Mouse (Mus musculus): ENCODE data around the gene Rgs4. TPM values are rescaled to one million over a fixed set of nuclear protein-coding genes. Genes with fewer than 3 reads are reported as not detected.

Rgs4 gene
- 111 and 117 TPM in 2 replicates for polyA plus RNA-seq (2015; fragmentation: Nextera tagmentation; extraction: Ambion mirVana)

DNA sequence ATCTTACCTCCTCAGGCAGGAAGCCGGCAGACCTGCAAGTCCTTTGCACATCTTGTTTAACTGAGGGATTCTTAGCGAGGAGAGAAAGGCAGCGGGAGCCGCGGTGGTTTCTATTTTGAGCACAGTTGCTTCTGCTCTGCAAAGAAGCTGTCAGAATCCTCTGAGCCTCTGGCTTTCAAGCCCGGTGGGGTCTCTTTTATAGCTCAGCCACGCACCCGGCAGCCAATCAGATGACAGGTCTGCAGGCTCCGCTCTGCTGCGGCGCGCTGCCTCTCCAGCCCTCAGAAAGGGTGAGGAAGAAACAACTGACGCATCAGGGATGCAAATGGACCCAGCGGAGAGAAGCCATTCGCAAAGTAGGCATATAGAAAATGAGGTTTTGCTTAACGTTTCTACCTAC is at the start of gene Rgs4:
Gene Rgs4, minus strand, starts transcription at position 170 of the 400 bp plus-strand sequence.
- Histone ChIP-seq H3K27ac (replicated peaks) (peak within 1 kb of the TSS; percentile 79), H3K9ac (peak within 1 kb of the TSS; percentile 66), H3K4me3 (peak within 1 kb of the TSS; percentile 43), H3K36me3 (peaks cover 5% of the 10 kb centered on the region), H3K9me3 (no peaks in the 10 kb centered on the region), H3K4me2 (peak within 1 kb of the TSS; percentile 55), H3K4me1 (replicated peaks) (peaks cover 26% of the 10 kb centered on the region), H3K27me3 (no peaks in the 10 kb centered on the region)
- under 1% methylated on average over 16 of the region's 16 CpGs for WGBS
- ATAC-seq (ENCODE audit: low read depth) = peak; percentile 96

DNA sequence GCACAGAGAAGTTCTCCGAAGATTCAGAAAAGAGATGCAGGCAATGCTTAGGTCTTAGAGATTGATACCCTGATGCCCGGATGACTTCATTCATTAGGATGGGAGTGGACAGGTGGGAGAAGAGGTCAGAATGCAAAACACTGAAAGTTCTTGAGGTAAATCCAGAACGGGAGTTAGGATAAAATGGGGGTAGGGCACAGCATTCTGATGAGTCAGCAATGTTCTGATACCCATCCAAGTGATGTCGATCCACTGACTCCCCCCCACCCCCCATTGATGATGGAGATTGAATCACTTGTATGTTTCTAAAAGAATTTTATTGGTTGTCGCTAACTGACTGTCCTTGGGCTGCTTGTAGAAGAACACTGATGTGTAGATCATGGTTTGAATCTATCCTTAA is 45.0 kb upstream of the Rgs4 start:
- ATAC-seq (ENCODE audit: low read depth) = no peak
- no peak overlapping the region for H3K9ac ChIP-seq
- H3K4me3 ChIP-seq = no peak overlapping the region
- no peaks in the 10 kb centered on the region for H3K9me3 ChIP-seq
- H3K4me2 ChIP-seq = no peak overlapping the region
- no peaks in the 10 kb centered on the region for H3K27me3 ChIP-seq
- H3K36me3 ChIP-seq = no peaks in the 10 kb centered on the region
- no peaks in the 10 kb centered on the region for H3K4me1 ChIP-seq (replicated peaks)
- 89% methylated on average over 5 of the region's 5 CpGs for WGBS
- H3K27ac ChIP-seq (replicated peaks) = no peak overlapping the region

DNA sequence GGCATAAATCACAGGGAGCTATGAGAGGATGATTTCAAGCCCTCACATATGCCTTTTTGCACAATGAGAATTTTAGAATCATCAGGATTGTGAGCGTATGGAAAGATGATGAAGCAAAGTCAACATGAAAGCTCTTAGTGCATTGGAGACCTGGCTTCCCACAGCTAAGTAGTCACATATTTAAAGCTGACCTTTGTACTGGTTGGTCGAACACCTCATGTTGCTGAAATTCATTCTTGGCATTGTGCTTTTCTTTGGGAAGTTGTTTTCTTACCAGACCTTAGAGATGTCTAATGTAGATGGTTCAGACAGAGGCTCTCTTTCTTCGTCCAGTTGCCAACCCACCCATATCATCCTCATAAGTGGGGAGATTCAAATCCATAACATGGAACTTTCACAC is 38.5 kb upstream of the Rgs4 start:
- Histone ChIP-seq H3K27ac (replicated peaks) (no peak overlapping the region), H3K9ac (no peak overlapping the region), H3K9me3 (no peaks in the 10 kb centered on the region), H3K27me3 (no peaks in the 10 kb centered on the region), H3K36me3 (no peaks in the 10 kb centered on the region), H3K4me1 (replicated peaks) (no peaks in the 10 kb centered on the region), H3K4me2 (no peak overlapping the region), H3K4me3 (no peak overlapping the region)
- WGBS = 89% methylated on average over 3 of the region's 3 CpGs
- no peak for ATAC-seq (ENCODE audit: low read depth)

DNA sequence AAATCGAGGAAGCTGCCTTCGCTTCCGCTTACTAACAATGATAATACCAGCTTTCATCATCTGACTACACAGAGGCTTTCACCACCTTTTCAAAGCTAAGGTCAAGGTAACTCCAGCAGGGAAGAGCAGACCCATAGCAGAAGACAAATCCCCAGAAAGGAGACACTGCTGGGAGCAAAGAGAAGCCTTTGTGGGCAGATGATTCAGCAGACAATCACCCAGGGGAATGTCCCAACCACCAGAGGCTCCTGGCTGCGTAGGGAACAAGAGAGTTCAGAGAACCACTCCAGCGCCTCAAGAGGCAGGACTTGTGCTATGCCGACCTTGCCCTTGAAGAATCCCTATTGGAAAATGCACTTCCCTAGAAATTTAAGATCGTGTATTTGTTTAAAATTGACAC is 29.1 kb upstream of the Rgs4 start:
- Histone ChIP-seq H3K9me3 (no peaks in the 10 kb centered on the region), H3K4me1 (replicated peaks) (no peaks in the 10 kb centered on the region), H3K27ac (replicated peaks) (no peak overlapping the region), H3K4me3 (no peak overlapping the region), H3K27me3 (no peaks in the 10 kb centered on the region), H3K36me3 (no peaks in the 10 kb centered on the region), H3K9ac (no peak overlapping the region), H3K4me2 (no peak overlapping the region)
- no peak for ATAC-seq (ENCODE audit: low read depth)
- 75% methylated on average over 7 of the region's 7 CpGs for WGBS

DNA sequence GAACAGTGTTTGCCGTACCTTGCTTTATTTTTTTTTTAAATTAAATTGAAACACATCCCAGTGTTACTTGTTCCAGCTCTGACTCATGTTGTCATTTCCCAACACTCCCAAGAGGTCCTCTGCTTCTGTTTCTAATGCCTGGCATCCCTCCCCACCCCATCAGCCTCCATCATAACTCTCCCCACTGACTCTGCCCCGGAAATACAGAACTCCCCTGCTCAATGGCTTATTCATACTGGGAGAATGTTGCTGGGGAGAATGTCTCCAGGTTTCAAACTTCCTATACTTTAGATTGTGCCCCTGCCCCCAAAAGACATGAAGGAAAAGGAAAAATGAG is 17.1 kb upstream of the Rgs4 start:
- 47% methylated on average over 2 of the region's 2 CpGs for WGBS
- no peaks in the 10 kb centered on the region for H3K27me3 ChIP-seq
- H3K27ac ChIP-seq (replicated peaks) = peak overlapping the region; percentile 86
- H3K36me3 ChIP-seq = no peaks in the 10 kb centered on the region
- no peak overlapping the region for H3K4me3 ChIP-seq
- no peaks in the 10 kb centered on the region for H3K9me3 ChIP-seq
- H3K9ac ChIP-seq = no peak overlapping the region
- no peak; the same call in none of the 2 replicates for ATAC-seq (ENCODE audit: low read depth)
- peaks cover 20% of the 10 kb centered on the region for H3K4me1 ChIP-seq (replicated peaks)
- H3K4me2 ChIP-seq = no peak overlapping the region

DNA sequence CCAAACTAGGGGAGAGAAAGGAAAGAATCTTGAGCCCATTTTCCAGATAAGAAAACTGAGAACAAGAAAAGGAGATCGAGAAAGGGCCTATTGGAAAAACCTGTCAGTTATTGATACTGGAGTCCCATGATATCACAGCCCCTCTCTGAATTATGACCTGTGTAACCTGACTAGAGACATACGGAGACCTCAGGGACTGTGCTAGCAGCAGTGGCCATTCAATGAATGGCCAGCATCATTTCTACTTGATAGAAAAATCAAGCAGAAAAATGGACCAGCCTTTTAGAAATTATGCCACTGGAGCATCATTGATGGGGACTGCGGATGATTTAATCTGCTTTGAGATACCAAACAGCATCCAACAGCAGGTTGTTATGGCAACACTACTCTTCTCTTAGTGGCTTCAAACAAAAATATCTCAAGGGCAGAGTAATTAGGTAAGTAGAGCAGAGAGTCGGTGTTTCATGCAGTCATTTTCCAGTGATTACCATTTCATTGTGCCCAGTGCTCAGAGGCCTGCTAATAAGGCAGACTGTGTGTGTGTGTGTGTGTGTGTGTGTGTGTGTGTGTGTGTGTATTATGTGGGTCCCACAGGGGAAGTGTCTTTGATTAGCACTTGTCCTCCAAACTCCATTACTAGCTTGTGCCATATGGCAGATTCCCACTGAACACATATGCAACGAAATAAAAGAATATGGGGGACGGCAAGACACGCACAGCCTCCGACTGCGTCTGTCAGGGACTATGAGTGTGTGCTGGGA is 16.6 kb upstream of the Rgs4 start:
- ATAC-seq (ENCODE audit: low read depth) = peak; percentile 95
- Histone ChIP-seq H3K9me3 (no peaks in the 10 kb centered on the region), H3K27ac (replicated peaks) (peak overlapping the region; percentile 86)

DNA sequence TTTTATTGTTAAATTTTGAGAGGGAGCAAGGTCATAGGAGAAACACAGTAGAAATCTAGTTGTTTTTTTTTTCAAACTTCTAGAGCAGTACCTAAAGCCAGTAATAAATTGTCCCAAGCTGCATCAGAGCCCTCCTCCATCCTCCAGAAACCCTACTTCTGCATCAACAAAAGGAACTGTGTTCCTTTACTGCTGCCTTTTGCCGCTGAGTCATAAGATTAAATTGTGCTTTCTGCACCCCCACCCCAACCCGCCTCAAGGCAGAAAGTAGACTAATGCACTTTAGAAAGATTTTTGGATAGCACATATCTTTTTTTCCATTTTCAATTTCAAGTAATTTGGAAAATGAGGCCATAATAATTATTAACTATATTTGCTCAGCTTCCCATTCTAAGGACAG is 15.1 kb upstream of the Rgs4 start:
- no peak overlapping the region for H3K9ac ChIP-seq
- ATAC-seq (ENCODE audit: low read depth) = no peak
- H3K27ac ChIP-seq (replicated peaks) = no peak overlapping the region
- no peak overlapping the region for H3K4me2 ChIP-seq
- H3K27me3 ChIP-seq = no peaks in the 10 kb centered on the region
- H3K4me3 ChIP-seq = no peak overlapping the region
- WGBS = 84% methylated on average over 2 of the region's 2 CpGs
- H3K36me3 ChIP-seq = no peaks in the 10 kb centered on the region
- H3K9me3 ChIP-seq = no peaks in the 10 kb centered on the region
- H3K4me1 ChIP-seq (replicated peaks) = peaks cover 20% of the 10 kb centered on the region

More for the DNA sequence above, 16.6 kb upstream of the Rgs4 start:
- 59% methylated on average over 9 of the region's 9 CpGs for WGBS
- peaks cover 20% of the 10 kb centered on the region for H3K4me1 ChIP-seq (replicated peaks)
- no peak overlapping the region for H3K9ac ChIP-seq
- H3K4me2 ChIP-seq = no peak overlapping the region
- no peak overlapping the region for H3K4me3 ChIP-seq
- H3K36me3 ChIP-seq = no peaks in the 10 kb centered on the region
- H3K27me3 ChIP-seq = no peaks in the 10 kb centered on the region

DNA sequence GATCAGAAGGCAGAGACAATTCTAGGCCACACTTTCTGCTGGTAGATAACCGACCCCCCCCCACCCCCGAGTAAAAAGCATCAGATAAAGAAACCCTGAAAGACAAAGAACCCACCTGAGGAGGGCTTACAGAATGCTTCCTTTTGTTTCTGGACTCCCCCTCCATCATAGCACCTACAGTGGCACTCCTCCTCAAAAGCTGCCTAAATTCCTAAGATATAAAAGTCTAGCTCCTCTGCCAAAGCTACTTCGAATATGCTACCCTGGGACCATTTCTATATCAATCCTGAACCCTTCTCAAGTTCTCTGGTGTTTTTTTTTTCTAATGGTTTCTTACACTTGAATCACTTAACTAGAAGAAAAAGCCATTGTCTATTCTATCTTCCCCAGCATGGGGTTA is 9.1 kb upstream of the Rgs4 start:
- no peak overlapping the region for H3K9ac ChIP-seq
- H3K27ac ChIP-seq (replicated peaks) = no peak overlapping the region
- no peak overlapping the region for H3K4me2 ChIP-seq
- no peaks in the 10 kb centered on the region for H3K27me3 ChIP-seq
- H3K9me3 ChIP-seq = no peaks in the 10 kb centered on the region
- ATAC-seq (ENCODE audit: low read depth) = no peak
- H3K4me3 ChIP-seq = no peak overlapping the region
- 28% methylated on average over 3 of the region's 3 CpGs for WGBS
- no peaks in the 10 kb centered on the region for H3K4me1 ChIP-seq (replicated peaks)
- no peaks in the 10 kb centered on the region for H3K36me3 ChIP-seq

DNA sequence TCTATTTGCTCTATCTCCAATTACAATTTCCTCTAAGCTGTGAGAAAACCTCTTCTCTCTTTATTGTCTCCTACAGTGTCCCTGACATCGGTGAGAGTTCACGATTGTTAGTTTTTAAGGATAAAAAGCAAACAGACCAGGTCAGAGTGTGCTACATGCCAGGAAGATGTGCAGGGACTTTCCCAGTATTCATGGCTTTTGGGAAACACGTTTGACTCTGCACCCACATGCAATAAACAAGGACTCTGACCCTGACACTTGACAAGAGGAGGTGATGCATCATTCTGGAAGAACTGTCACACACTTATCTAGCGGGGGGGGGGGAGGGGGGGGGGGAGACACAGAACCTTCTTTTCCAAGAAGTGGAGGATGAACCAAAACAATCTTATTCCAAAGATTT is 5.0 kb upstream of the Rgs4 start:
- H3K4me1 ChIP-seq (replicated peaks) = peaks cover 11% of the 10 kb centered on the region
- no peaks in the 10 kb centered on the region for H3K36me3 ChIP-seq
- no peak overlapping the region for H3K4me3 ChIP-seq
- H3K4me2 ChIP-seq = no peak overlapping the region
- 53% methylated on average over 3 of the region's 4 CpGs for WGBS
- no peak overlapping the region for H3K9ac ChIP-seq
- no peak for ATAC-seq (ENCODE audit: low read depth)
- H3K27me3 ChIP-seq = no peaks in the 10 kb centered on the region
- no peaks in the 10 kb centered on the region for H3K9me3 ChIP-seq
- H3K27ac ChIP-seq (replicated peaks) = no peak overlapping the region

DNA sequence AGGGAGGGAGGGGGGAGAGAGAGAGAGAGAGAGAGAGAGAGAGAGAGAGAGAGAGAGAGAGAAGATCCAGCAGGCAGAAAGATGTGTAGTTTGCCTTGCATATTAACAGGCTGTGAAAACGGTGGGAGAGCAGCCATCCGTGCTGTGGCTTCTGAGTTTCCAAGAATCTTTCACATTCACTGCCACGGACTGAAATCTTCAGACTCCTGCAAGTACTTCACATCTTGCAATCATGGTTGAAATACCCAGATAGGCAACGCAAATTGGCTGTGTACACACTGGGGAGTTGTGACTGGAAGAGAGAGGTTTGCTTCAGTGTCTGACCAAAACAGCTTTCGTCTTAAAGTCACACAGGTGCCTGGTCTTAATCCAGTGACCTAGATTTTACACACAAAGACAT is 997 bp upstream of the Rgs4 start:
- WGBS = 43% methylated on average over 5 of the region's 5 CpGs
- peak overlapping the region; percentile 43 for H3K4me3 ChIP-seq
- H3K27me3 ChIP-seq = no peaks in the 10 kb centered on the region
- H3K4me2 ChIP-seq = peak overlapping the region; percentile 55
- peaks cover 3% of the 10 kb centered on the region; the same call in 1 of the 2 replicates for H3K36me3 ChIP-seq
- H3K9me3 ChIP-seq = no peaks in the 10 kb centered on the region
- H3K9ac ChIP-seq = peak overlapping the region; percentile 66; the same call in 1 of the 2 replicates
- H3K27ac ChIP-seq (replicated peaks) = peak overlapping the region; percentile 79
- peaks cover 26% of the 10 kb centered on the region for H3K4me1 ChIP-seq (replicated peaks)
- ATAC-seq (ENCODE audit: low read depth) = no peak

DNA sequence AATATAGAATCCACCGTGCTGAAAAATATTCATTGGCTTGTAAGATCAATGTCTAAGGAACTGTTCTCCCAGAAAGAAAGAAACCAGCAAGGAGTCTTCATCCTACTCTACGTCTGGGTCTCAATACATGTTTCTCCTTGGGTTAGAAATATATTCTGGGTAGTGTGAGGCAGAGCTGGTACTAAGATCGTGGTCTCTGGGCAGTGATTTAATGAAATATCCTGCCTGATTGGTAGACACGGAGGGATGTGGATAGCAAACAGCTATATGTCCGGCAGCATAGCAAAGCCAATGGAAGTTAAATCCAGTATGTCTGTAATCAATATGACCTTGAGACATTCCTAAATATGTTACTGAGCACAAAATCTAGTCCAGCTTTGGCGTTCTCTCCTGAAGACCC is 460 bp upstream of the Rgs4 start:
- no peaks in the 10 kb centered on the region for H3K9me3 ChIP-seq

DNA sequence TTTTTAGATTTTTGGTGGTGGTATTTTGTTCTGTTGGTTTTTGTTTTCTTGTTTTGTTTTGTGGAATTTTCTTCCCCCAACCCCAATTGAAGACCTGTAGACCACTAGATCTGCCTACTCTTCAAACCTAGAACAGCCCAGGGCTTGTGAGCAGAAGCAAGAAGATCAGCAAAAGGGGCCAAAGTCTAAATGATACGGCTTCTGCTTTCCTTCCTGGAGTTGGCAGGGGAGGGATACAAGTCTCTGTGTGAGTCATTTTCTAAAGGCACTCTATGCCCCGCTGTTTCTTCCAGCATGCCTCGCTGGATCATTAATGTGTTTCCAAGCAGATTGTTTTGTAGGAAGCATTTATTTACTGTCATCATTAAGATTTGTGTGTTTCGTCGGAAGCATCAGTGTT is 6.3 kb downstream of the Rgs4 start:
- Histone ChIP-seq H3K9ac (no peak overlapping the region), H3K4me1 (replicated peaks) (0 out of 2 replicates have a peak, but pooled peaks cover 7% of the 10 kb centered on the region), H3K27ac (replicated peaks) (no peak overlapping the region), H3K4me3 (no peak overlapping the region), H3K4me2 (no peak overlapping the region), H3K36me3 (peaks cover 5% of the 10 kb centered on the region), H3K27me3 (no peaks in the 10 kb centered on the region), H3K9me3 (no peaks in the 10 kb centered on the region)
- 76% methylated on average over 5 of the region's 5 CpGs for WGBS
- ATAC-seq (ENCODE audit: low read depth) = no peak

More for the DNA sequence above, 460 bp upstream of the Rgs4 start:
- Histone ChIP-seq H3K4me2 (peak overlapping the region; percentile 55), H3K27ac (replicated peaks) (peak overlapping the region; percentile 79), H3K4me3 (peak overlapping the region; percentile 43), H3K4me1 (replicated peaks) (peaks cover 26% of the 10 kb centered on the region), H3K9ac (peak overlapping the region; percentile 66), H3K27me3 (no peaks in the 10 kb centered on the region), H3K36me3 (peaks cover 3% of the 10 kb centered on the region; the same call in 1 of the 2 replicates)
- WGBS = 38% methylated on average over 6 of the region's 6 CpGs
- peak; percentile 60; the same call in 1 of the 2 replicates for ATAC-seq (ENCODE audit: low read depth)

DNA sequence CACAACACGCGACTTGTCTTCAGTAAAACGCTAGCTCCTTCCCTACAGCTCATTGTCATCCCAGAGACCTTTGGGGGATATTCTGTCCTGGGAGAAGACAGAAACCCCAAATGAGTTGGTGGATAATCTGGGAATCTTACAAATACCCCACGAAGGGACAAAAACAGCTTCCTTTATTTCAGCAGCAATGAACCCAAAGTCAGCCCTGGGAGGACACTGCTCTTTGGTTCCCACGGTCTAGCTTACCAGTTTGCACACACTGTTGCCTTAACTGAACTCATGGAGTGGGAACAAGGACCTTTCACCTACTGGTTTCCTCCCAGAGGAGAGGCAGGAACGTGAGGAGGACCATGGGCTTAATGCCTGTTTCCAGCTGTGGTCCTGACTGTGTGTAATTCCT is 10.2 kb downstream of the Rgs4 start:
- no peak for ATAC-seq (ENCODE audit: low read depth)
- no peak overlapping the region for H3K4me2 ChIP-seq
- 87% methylated on average over 6 of the region's 6 CpGs for WGBS

More for the DNA sequence above, 10.2 kb downstream of the Rgs4 start:
- H3K9me3 ChIP-seq = no peaks in the 10 kb centered on the region
- H3K4me3 ChIP-seq = no peak overlapping the region
- no peaks in the 10 kb centered on the region for H3K27me3 ChIP-seq
- H3K4me1 ChIP-seq (replicated peaks) = no peaks in the 10 kb centered on the region
- H3K9ac ChIP-seq = no peak overlapping the region
- H3K36me3 ChIP-seq = no peaks in the 10 kb centered on the region
- no peak overlapping the region for H3K27ac ChIP-seq (replicated peaks)

Data from neural tube, embryonic 13.5 days (tissue).